Mouse (Mus musculus): ENCODE data around the gene Cdc42se1.

DNA sequence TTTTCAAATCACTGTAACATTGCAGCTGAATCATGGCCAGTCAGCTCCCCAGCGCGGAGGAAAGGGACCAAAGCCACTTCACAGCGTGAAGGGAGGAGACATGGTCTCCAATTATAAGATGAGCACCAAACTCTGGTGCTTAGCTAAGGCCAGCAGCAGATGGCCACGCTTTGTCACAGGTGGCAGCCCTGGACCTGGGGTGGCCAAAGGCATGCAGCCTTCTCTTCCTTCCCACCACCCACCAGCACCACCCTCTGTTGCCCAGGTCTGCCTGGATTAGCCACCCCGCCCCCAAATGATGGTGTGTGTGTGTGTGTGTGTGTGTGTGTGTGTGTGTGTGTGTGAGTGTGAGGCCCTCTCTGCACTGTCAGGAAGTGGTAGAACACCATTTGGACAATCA, 44.9 kb downstream of the Cdc42se1 start:
- no peak for TF ChIP-seq CTCF (IDR thresholded peaks at IDR 0.05; ENCODE audit: insufficient read depth, low read depth, low read length)
- TF ChIP-seq POLR2A (IDR thresholded peaks at IDR 0.05; ENCODE audit: insufficient read depth, low read depth, low read length) = no peak
